Mouse (Mus musculus) cerebellum, postnatal 36 days (tissue): ENCODE measurements around the gene Pde10a.
A peak's percentile ranks its signal among the peaks of the same experiment; 100 is the strongest.

Experiments
- DNase-seq, 2 experiments: peaks; one replicate each; pipeline ENCODE4 v3.0.0; 2021 to 2022; ENCODE audit warnings: mixed read lengths in 2 of 2

The Pde10a gene

GRCm38 (mm10) chr17:8525971-8526740, 984 bp downstream of the Pde10a start:
- peak; percentile 56 to 66 for DNase-seq

GRCm38 (mm10) chr17:8526815-8527261, 1.7 kb downstream of the Pde10a start:
- DNase-seq: peak; percentile 61 to 66

- DNase-seq: peak; percentile 43 to 46
Observed at GRCm38 (mm10) chr17:8528641-8529040, 3.5 kb downstream of the Pde10a start.

- peak; percentile 57 to 58 for DNase-seq
Observed at GRCm38 (mm10) chr17:8532609-8533008, 7.4 kb downstream of the Pde10a start.

- DNase-seq: no peak
Observed at GRCm38 (mm10) chr17:8533828-8534227, 8.7 kb downstream of the Pde10a start.

GRCm38 (mm10) chr17:8536522-8536921, 11.3 kb downstream of the Pde10a start:
- no peak for DNase-seq

GRCm38 (mm10) chr17:8538102-8538501, 12.9 kb downstream of the Pde10a start:
- no peak for DNase-seq

- no peak for DNase-seq
Observed at GRCm38 (mm10) chr17:8541974-8542538, 16.9 kb downstream of the Pde10a start.

- no peak for DNase-seq
Observed at GRCm38 (mm10) chr17:8546366-8546765, 21.2 kb downstream of the Pde10a start.

GRCm38 (mm10) chr17:8548733-8549132, 23.6 kb downstream of the Pde10a start:
- DNase-seq: no peak

GRCm38 (mm10) chr17:8551641-8552040, 26.5 kb downstream of the Pde10a start:
- no peak for DNase-seq

GRCm38 (mm10) chr17:8552346-8553035, 27.3 kb downstream of the Pde10a start:
- peak; percentile 97 to 99 for DNase-seq

- no peak for DNase-seq
Observed at GRCm38 (mm10) chr17:8553601-8554000, 28.4 kb downstream of the Pde10a start.

- peak; percentile 91 to 92 for DNase-seq
Observed at GRCm38 (mm10) chr17:8554219-8554618, 29.0 kb downstream of the Pde10a start.

GRCm38 (mm10) chr17:8555785-8556184, 30.6 kb downstream of the Pde10a start:
- DNase-seq: no peak

GRCm38 (mm10) chr17:8556223-8556622, 31.1 kb downstream of the Pde10a start:
- peak; percentile 49 to 59 for DNase-seq

GRCm38 (mm10) chr17:8557926-8558325, 32.8 kb downstream of the Pde10a start:
- no peak for DNase-seq

- DNase-seq: no peak
Observed at GRCm38 (mm10) chr17:8562101-8562885, 37.1 kb downstream of the Pde10a start.

GRCm38 (mm10) chr17:8562886-8563280, 37.7 kb downstream of the Pde10a start:
- no peak for DNase-seq

GRCm38 (mm10) chr17:8566850-8567249, 41.7 kb downstream of the Pde10a start, which contains the start of gene Gm17087:
Gene Gm17087 (minus strand): TSS chr17:8566950.
- DNase-seq: no peak

GRCm38 (mm10) chr17:8573542-8574260, 48.5 kb downstream of the Pde10a start:
- DNase-seq: no peak

GRCm38 (mm10) chr17:8580360-8580759, 55.2 kb downstream of the Pde10a start:
- DNase-seq: peak in 1 of 2 experiments; percentile 57
